Mouse (Mus musculus): ENCODE results near the gene Uck1. TPM values are rescaled to one million over a fixed set of nuclear protein-coding genes. Genes with fewer than 3 reads are reported as not detected.

Uck1 gene
- 27.8 and 29.7 TPM in 2 replicates for polyA plus RNA-seq (2011; ENCODE audit: insufficient read depth, insufficient read length, low read depth, missing spikeins)

GRCm38 (mm10) chr2:32259657-32260417, at the start of gene Uck1:
Gene Uck1 (minus strand): TSS chr2:32260159.
- H3K4me1 ChIP-seq (ENCODE audit: control insufficient read depth, insufficient read depth, low read length): no peaks in the 10 kb centered on the region

GRCm38 (mm10) chr2:32308870-32309568, 49.1 kb upstream of the Uck1 start:
- H3K9ac ChIP-seq (ENCODE audit: low read depth, poor library complexity, severe bottlenecking): no peak overlapping the region
- H3K27ac ChIP-seq (ENCODE audit: insufficient read depth, low read length): no peak overlapping the region
- H3K4me1 ChIP-seq (ENCODE audit: control insufficient read depth, insufficient read depth, low read length): no peaks in the 10 kb centered on the region
- no peaks in the 10 kb centered on the region for H3K9me3 ChIP-seq (replicated peaks; ENCODE audit: control insufficient read depth, insufficient read depth, low read length, poor library complexity, severe bottlenecking)
- no peaks in the 10 kb centered on the region for H3K36me3 ChIP-seq (ENCODE audit: control insufficient read depth, insufficient read depth, low read length, poor library complexity, severe bottlenecking)
- no peak overlapping the region for H3K4me3 ChIP-seq (ENCODE audit: low read depth, low read length)
- H3K27me3 ChIP-seq (ENCODE audit: control insufficient read depth, insufficient read depth, low read length, poor library complexity, severe bottlenecking): no peaks in the 10 kb centered on the region
- TF ChIP-seq POLR2A (IDR thresholded peaks at IDR 0.05; ENCODE audit: insufficient read depth, low read length) (no peak), CTCF (IDR thresholded peaks at IDR 0.05; ENCODE audit: low read depth, low read length) (no peak), EP300 (IDR thresholded peaks at IDR 0.05; ENCODE audit: insufficient read depth, low read depth, low read length) (no peak)

More at GRCm38 (mm10) chr2:32259657-32260417, at the start of gene Uck1:
- Histone ChIP-seq H3K27ac (ENCODE audit: insufficient read depth, low read length) (no peak within 1 kb of the TSS), H3K27me3 (ENCODE audit: control insufficient read depth, insufficient read depth, low read length, poor library complexity, severe bottlenecking) (no peaks in the 10 kb centered on the region), H3K9me3 (replicated peaks; ENCODE audit: control insufficient read depth, insufficient read depth, low read length, poor library complexity, severe bottlenecking) (no peaks in the 10 kb centered on the region), H3K36me3 (ENCODE audit: control insufficient read depth, insufficient read depth, low read length, poor library complexity, severe bottlenecking) (peaks cover 11% of the 10 kb centered on the region; the same call in 1 of the 2 replicates), H3K9ac (ENCODE audit: low read depth, poor library complexity, severe bottlenecking) (peak within 1 kb of the TSS; percentile 62), H3K4me3 (ENCODE audit: low read depth, low read length) (peak within 1 kb of the TSS; percentile 72)
- TF ChIP-seq EP300 (IDR thresholded peaks at IDR 0.05; ENCODE audit: insufficient read depth, low read depth, low read length) (peak; percentile 63; the same call in 1 of the 2 replicates), CTCF (IDR thresholded peaks at IDR 0.05; ENCODE audit: low read depth, low read length) (no peak), POLR2A (IDR thresholded peaks at IDR 0.05; ENCODE audit: insufficient read depth, low read length) (peak; percentile 51)

- TF ChIP-seq EP300 (IDR thresholded peaks at IDR 0.05; ENCODE audit: insufficient read depth, low read depth, low read length) (no peak), CTCF (IDR thresholded peaks at IDR 0.05; ENCODE audit: low read depth, low read length) (peak; percentile 81), POLR2A (IDR thresholded peaks at IDR 0.05; ENCODE audit: insufficient read depth, low read length) (no peak)
- Histone ChIP-seq H3K36me3 (ENCODE audit: control insufficient read depth, insufficient read depth, low read length, poor library complexity, severe bottlenecking) (no peaks in the 10 kb centered on the region), H3K9me3 (replicated peaks; ENCODE audit: control insufficient read depth, insufficient read depth, low read length, poor library complexity, severe bottlenecking) (no peaks in the 10 kb centered on the region), H3K4me3 (ENCODE audit: low read depth, low read length) (no peak overlapping the region), H3K4me1 (ENCODE audit: control insufficient read depth, insufficient read depth, low read length) (no peaks in the 10 kb centered on the region), H3K9ac (ENCODE audit: low read depth, poor library complexity, severe bottlenecking) (no peak overlapping the region), H3K27ac (ENCODE audit: insufficient read depth, low read length) (no peak overlapping the region), H3K27me3 (ENCODE audit: control insufficient read depth, insufficient read depth, low read length, poor library complexity, severe bottlenecking) (no peaks in the 10 kb centered on the region)
Measured at GRCm38 (mm10) chr2:32307941-32308760, 48.2 kb upstream of the Uck1 start.

GRCm38 (mm10) chr2:32307247-32307798, 47.4 kb upstream of the Uck1 start:
- Histone ChIP-seq H3K9me3 (replicated peaks; ENCODE audit: control insufficient read depth, insufficient read depth, low read length, poor library complexity, severe bottlenecking) (no peaks in the 10 kb centered on the region), H3K4me3 (ENCODE audit: low read depth, low read length) (no peak overlapping the region), H3K9ac (ENCODE audit: low read depth, poor library complexity, severe bottlenecking) (no peak overlapping the region), H3K4me1 (ENCODE audit: control insufficient read depth, insufficient read depth, low read length) (no peaks in the 10 kb centered on the region), H3K27ac (ENCODE audit: insufficient read depth, low read length) (no peak overlapping the region), H3K27me3 (ENCODE audit: control insufficient read depth, insufficient read depth, low read length, poor library complexity, severe bottlenecking) (no peaks in the 10 kb centered on the region), H3K36me3 (ENCODE audit: control insufficient read depth, insufficient read depth, low read length, poor library complexity, severe bottlenecking) (no peaks in the 10 kb centered on the region)
- TF ChIP-seq EP300 (IDR thresholded peaks at IDR 0.05; ENCODE audit: insufficient read depth, low read depth, low read length): no peak
- no peak for TF ChIP-seq CTCF (IDR thresholded peaks at IDR 0.05; ENCODE audit: low read depth, low read length)
- no peak for TF ChIP-seq POLR2A (IDR thresholded peaks at IDR 0.05; ENCODE audit: insufficient read depth, low read length)

- Histone ChIP-seq H3K9me3 (replicated peaks; ENCODE audit: control insufficient read depth, insufficient read depth, low read length, poor library complexity, severe bottlenecking) (no peaks in the 10 kb centered on the region), H3K27ac (ENCODE audit: insufficient read depth, low read length) (no peak overlapping the region), H3K36me3 (ENCODE audit: control insufficient read depth, insufficient read depth, low read length, poor library complexity, severe bottlenecking) (no peaks in the 10 kb centered on the region), H3K4me1 (ENCODE audit: control insufficient read depth, insufficient read depth, low read length) (no peaks in the 10 kb centered on the region), H3K27me3 (ENCODE audit: control insufficient read depth, insufficient read depth, low read length, poor library complexity, severe bottlenecking) (no peaks in the 10 kb centered on the region), H3K4me3 (ENCODE audit: low read depth, low read length) (no peak overlapping the region), H3K9ac (ENCODE audit: low read depth, poor library complexity, severe bottlenecking) (no peak overlapping the region)
- TF ChIP-seq POLR2A (IDR thresholded peaks at IDR 0.05; ENCODE audit: insufficient read depth, low read length) (no peak), CTCF (IDR thresholded peaks at IDR 0.05; ENCODE audit: low read depth, low read length) (no peak), EP300 (IDR thresholded peaks at IDR 0.05; ENCODE audit: insufficient read depth, low read depth, low read length) (no peak)
Measured at GRCm38 (mm10) chr2:32306176-32306575, 46.2 kb upstream of the Uck1 start.
